Mouse (Mus musculus) neutrophil, adult 5-6 weeks (primary cell): ENCODE measurements around the gene Zswim3. TPM values are rescaled to one million over a fixed set of nuclear protein-coding genes. Genes with fewer than 3 reads are reported as not detected.
"Not testable (repeated sequence)": the region's sequence is repeated elsewhere in the genome, so short reads cannot be mapped to it uniquely, and the experiment has no call there.

Experiments
- ATAC-seq: fragments of 151-379, 151-347 bp; 2 replicates; pipeline ENCODE4 v1.8.0; 2017; ENCODE audit warnings: mild to moderate bottlenecking, moderate TSS enrichment; ENCODE audit not compliant: insufficient number of reproducible peaks, poor library complexity, low FRiP score, severe bottlenecking; ENCODE audit errors: extremely low read depth
- total RNA-seq: library from RNA; stranded (forward); fragments of 200-1000 nt; gene quantifications from 2 replicates; pipeline ENCODE4 v1.2.3, GENCODE M21; 2017

The Zswim3 gene
- total RNA-seq, 1 experiment from 2014 or later = 3.8 TPM

DNA sequence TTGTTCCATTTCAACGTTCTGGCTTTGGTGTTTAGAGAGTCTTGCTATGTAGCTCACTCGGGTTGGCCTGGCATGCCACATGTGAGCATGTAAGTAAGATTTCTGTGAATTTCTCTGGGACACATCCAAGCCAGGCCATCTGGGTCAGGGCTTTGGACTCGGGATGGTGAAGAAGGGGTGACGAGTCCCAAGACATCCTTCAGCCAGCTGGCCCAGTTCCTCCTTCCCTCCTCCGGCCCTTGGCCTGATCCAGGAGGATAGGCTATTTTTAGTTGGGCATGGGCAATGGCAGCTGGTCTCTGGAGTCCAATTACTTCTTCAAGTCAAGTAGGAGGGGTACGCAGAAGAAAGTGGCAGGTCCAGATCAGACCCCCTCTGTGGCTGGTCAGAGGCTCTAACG, 26.1 kb upstream of the Zswim3 start:
- ATAC-seq = no peak

DNA sequence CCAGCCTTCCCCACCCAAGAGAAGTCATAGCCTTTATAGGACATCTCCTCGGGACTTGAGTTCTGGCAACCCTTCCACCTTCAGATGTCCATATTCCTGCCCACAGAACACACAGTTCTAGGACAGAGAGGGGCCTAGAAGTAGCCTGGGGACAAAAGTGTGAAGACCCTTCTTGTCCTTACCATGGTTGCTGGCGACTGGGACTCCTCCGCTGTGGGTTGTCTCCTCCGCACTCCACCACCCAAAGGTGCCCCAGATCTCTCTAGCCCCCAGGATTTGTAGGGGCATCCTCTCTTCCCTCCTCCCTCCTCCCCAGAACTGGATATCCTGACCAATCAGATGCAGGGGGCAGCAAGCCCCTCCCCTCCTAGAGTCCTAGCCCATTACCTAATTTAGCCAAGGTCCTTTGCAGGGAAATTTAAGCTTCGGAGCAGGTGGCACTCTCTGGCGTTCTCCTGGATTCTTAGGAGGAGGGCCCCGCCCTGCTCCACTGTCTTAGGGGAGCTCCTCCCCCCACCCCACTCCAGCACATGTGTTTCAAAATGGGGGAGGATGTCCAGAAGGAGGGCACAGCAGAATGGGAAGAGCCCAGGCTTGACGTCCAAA, 25.3 kb upstream of the Zswim3 start, which contains the start of gene Tnnc2:
Gene Tnnc2, minus strand, starts transcription at position 487 of the 606 bp plus-strand sequence.
- ATAC-seq = no peak

DNA sequence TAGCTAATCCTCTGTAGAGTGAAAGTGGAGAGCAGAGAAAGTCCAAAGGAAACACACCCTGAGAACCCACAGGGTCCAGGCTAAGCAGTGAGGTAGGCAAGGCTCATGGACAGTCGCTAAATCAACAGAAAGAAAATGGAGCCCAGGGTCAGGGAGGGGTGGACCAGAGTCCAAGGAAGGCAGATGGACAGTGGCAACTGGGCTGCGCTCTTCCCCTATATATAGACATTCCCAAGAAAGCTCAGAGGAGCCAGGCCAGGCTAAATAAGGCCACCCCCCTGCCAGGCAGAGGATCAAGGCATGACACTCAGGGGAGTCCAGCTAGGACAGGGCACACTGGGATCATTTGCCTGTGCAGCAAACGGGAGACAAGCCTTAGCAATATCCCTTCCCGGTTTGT, 23.0 kb upstream of the Zswim3 start:
- no peak for ATAC-seq

DNA sequence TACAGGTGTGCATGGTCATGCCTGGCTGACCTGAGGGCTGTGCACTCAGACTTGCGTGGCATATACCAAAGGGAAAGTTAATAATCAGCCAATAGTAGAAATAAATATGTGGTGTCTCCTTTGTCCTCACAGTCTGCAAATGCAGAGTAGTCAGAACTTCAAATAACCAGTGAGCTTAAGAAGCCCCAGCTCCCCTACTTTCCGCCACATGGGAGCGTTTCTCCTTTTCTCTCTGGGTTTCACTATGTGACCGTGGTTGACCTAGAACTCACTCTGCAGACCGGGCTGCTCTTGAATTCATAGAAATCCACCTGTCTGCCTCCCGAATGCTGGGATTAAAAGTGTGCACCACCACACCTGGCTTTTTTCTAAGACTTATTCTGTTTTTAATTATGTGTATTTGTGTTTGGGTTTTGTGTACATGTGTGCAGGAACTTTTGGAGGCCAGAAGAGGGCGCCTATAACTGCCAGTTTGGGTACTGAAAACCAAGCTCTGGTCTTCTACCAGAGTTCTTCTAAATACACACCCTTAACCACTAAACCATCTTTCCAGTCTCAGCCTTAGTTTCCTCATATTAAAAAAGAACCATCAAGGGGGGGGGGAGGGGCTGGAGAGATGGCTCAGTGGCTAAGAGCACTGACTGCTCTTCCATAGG, 20.8 kb upstream of the Zswim3 start:
- ATAC-seq = no peak

DNA sequence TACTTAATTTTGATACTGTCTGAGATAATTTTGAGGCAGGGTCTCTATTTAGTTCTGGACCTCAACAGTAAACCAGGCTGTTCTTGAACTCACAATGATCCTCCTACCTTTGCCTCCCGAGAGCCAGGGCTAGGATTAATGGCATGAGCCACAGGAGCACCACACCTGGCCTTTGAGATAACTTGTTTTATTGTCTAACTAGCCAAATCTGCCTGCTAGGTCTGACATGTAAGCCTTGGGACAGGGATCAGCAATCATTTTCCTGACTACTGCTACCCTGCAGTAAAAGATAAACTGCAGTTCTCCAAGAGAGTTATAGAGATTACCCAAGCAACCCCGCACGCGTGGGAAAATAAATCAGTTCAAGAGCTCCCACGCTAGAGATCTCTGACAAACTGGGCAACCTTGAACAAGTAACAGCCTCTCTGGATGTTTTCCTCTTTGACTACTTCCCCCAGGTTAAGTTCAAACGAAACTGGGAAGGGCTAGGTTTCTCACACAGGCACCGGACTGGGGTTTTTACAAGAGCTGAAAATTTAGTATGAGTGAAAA, 20.0 kb upstream of the Zswim3 start:
- ATAC-seq = no peak

DNA sequence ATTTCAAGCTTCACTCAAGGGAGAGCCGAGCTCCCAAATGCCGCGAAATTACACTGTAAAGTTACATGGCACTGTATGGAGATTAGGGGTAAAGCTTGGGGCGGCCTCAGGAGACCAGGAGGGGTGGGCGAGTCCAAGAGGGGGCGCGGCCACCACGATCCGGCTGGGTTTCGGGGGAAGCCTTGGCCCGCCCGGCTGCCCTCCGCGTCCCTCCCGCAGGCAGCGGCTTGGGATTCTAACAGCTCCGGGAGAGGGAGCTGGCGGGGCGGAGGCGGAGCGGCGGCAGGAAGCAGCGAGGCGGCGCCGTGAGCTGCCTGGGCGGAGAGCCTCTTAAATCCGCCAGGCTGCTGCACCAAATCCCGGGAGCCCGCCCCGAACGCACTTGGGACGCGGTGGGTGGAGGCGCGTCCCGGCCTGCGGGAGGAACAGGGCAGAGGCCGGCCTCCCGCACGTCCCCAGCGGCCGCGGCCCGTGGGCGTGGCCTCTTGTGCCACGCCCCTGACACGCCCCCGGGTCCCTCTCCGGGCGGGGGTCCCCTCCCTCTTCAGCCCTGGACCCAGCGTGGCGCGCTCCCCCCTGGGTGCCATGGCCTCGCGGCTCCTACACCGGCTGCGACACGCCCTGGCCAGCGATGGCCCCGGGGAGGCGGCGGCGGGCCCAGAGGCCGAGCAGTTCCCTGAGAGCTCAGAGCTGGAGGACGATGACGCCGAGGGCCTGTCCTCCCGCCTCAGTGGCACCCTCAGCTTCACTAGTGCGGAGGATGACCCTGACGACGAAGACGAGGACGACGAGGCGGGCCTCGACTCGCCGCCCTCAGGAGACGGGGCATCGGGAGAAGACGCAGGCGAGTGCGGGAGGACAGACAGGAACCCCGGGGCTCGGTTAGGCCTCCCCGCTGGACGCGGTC, 19.2 kb upstream of the Zswim3 start, which contains the start of gene Snx21:
Gene Snx21, plus strand, starts transcription at position 343 of the 907 bp plus-strand sequence.
- ATAC-seq = peak; percentile 47

DNA sequence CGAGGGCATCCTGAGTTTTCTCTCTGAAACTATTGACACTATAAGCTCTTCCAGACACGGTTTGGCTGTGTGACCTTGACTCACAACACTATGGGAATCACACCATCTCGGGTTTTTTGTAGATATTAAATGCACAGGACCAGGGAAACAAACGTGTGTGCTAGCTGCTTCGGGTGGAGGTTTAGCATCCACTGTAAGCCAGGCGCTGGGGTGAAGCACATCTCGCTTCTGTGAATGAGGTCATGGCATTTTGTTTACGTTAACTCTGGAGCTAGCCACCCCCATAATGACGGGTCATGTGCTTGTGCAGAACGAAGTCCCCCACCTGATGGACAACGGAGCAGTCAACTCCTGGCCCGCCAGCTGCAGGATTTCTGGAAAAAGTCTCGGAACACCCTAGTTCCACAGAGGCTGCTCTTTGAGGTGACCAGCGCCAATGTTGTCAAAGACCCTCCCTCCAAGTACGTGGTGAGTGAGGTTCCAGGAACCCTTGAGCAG, 18.5 kb upstream of the Zswim3 start:
- ATAC-seq = no peak

DNA sequence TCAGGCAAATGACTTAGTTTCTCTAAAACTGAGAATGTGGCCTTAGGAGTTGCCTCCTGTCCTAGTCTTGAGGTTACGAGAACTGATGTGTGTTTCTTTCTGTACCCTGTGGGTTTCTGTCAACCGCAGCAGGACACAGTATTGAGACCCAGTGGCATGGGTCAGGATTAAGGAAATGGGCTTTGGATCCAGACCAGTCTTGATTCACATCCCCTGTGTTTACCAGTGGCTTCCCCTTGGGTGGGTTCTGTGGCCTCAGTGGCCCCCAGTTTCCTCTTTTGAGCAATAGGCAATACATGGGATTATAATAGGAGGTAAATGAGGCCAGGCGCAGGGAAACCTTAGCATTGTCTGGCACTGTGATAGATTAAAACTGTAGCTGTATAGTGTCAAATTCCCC, 17.9 kb upstream of the Zswim3 start:
- no peak for ATAC-seq

DNA sequence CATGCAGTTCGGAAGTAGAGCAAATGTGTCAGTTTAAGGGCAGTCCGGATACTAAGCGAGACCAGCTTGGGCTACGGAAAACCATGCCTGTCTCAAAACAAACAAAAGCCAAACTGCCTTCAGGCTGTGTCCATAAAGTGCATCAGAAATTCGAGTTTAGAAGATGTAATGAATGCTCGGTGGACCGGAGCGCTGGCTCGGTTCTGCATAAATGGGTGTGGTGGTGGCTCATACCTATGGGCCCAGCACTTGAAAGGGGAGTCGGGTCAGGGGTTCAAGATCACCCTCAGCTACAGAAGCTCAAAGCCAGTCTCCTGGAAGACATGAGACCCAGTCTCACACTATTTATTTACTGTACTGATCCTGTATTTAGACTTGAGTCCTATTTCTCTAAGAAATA, 17.1 kb upstream of the Zswim3 start:
- ATAC-seq = no peak

DNA sequence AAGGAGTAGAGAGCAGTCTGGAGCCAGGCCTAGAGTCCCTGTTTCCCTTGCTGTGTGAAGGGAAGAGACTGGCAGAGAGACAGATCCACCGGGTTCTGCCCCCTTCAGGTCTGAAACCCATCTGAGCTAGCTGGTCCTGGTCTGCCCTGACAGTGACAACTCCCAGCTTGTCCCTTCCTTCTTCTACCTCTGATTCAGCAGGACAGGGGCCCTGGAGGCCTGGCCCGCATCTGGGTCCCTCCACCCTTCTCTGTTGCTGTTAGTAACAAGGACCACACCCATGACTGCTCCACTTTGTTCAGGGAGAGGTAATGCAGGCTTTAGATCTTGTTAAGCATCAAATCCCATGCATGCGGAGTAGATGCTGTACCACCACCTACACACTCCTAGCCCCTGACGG, 16.5 kb upstream of the Zswim3 start:
- no peak for ATAC-seq

DNA sequence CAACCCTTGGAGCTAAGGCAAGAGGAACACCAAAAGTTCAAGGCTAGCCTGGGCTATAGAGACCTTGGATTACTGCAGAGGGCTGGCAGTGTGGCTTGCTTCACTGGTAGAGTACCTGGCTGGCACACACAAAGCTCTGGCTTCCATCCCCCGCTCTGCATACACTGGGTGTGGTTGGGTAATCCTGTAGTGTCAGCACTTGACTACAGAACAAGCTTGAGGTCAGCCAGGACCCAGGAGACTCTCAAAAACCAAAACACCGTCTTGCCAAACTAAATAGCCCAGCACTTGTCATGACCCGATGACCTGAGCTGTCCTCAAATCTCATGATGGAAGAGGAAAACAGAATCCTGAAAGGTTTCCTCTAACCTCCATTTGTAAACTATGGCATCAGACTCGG, 14.4 kb upstream of the Zswim3 start:
- ATAC-seq = no peak

DNA sequence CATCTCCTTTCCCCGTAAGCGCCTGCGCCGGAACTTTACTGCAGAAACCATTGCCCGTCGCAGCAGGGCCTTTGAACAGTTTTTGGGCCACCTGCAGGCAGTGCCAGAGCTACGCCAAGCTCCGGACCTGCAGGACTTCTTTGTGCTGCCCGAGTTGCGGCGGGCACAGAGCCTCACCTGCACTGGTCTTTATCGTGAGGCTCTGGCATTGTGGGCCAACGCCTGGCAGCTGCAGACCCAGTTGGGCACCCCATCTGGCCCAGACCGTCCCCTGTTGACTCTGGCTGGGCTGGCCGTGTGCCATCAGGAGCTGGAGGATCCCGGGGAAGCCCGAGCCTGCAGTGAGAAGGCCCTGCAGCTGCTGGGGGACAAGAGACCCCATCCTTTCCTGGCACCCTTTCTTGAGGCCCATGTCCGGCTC, 13.0 kb upstream of the Zswim3 start:
- ATAC-seq = no peak

DNA sequence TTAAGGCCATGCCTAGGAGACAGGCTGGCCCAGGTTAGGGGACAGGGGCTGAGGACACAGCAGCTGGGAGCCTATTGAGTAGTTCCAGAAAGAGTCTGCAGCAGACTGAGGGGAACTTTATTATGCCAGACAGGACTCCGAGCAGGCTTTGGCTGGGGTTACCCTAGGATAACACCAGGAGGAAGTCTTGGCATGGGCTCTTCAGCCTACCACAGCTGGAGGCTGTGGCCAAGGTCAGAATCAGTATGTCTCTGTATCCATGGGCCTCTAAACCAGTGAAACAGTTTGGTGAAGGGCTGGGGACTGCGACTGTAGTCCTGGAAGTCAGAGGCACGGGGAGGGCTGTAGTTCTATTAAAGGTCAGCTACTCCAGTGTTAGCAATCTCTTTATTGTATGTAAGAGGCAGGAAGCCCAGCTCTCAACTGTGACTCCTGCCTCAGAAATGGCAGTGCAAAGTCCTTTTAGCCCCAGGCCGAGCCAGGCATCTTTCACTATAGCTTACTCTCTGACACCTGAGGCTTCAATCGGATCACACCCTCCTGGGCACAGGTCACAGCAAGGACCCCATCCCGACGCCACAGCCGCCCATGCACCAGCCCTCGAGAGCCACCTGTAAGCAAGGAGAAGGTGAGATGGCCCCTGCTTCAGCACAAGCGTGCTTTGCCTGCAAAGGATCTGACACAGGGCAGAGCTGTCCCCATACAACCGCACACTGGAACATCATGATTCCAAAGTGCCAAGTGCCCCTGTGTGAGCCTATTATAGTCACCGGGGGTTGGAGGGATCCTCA, 12.3 kb upstream of the Zswim3 start:
- ATAC-seq = no peak

DNA sequence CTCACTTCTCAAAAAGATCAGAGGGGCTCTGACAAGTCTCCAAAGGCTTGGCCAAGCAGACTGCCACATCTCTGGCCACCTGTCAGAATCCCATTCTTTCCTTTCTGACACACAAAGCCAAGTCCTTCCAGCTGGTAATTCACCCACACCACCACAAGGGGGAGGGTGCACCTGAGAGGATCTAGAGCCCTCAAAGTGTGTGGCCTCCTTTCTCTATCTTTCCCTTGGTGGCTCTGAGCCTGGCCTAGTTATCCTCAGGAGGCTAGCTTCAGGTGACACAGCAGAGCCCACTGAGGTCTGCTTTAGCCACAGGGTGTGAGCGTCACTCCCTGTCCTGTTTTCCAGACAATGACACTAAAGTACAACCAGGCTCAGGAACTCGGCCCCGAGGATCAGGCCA, 11.7 kb upstream of the Zswim3 start:
- ATAC-seq = peak; percentile 51; the same call in 1 of the 2 replicates

DNA sequence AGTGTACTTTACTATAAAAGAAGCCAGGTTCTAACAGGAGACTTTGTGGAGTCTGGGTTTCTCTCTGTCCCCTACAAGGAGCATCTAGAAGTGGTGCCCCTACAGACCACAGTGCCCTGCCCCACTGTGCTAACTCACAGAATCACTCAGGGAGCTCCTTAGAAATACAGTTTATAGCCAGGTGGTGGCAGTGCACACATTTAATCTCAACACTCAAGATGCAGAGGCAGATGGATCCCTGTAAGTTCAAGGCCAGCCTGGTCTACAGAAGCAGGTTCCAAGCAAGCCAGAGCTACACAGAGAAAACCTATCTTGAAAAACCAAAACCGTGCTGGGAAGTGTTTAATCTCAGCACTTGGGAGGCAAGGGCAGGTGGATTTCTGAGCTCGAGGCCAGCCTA, 11.1 kb upstream of the Zswim3 start:
- no peak for ATAC-seq

DNA sequence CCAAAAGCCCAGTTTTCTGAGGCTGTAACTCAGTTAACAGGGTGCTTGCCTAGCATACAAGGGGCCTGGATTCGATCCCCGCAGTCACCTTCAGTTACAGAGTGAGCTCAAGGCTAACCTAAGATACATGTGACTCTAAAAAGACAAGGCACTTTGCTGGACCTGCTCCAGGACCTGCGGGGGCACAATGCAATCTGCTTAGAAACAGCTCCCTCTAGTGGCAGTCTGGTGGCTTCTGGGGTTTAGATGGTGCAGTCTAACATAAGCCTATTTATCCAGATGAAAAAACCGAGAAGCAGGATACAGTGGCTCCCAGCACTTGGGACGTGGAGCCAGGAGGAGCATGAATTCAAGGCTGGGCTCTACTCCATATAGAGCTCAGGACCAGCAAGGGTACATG, 10.6 kb upstream of the Zswim3 start:
- peak; percentile 80 for ATAC-seq

DNA sequence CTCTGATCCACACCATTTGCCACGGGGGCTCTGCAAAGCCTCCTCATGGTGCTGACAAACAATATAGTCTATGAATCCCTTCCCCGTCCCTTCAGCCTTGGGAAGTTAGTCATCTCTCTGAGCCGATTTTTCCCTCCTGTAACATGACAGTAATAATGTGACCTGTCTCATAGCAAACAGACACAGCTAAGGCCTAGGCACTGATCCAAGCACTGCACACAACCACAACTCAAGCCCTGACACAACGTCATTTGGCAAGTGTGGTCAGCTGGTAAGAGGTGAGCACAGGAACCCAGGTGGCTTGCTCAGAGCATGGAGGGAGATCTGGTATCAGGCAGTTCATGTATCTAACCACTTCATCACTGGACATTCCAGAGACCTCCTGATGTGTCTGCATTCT, 9.0 kb upstream of the Zswim3 start:
- ATAC-seq = no peak

DNA sequence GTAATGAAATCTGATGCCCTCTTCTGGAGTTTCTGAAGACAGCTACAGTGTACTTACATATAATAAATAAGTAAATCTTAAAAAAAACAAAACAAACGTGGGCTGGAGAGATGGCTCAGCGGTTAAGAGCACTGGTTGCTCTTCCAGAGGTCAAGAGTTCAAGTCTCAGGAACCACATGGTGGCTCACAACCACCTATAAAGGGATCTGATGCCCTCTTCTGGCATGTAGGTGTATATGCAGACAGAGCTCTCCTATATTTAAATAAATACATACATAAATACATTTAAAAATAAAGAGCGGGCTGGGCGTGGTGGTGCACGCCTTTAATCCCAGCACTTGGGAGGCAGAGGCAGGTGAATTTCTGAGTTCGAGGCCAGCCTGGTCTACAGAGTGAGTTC, 6.3 kb upstream of the Zswim3 start:
- not testable (repeated sequence) for ATAC-seq
